Mouse (Mus musculus) heart, embryonic 14.5 days (tissue): ENCODE data around the gene Akap9. TPM values are rescaled to one million over a fixed set of nuclear protein-coding genes. Genes with fewer than 3 reads are reported as not detected.
A peak's percentile ranks its signal among the peaks of the same experiment; 100 is the strongest.

Experiments
- ATAC-seq: fragments of 200-750 bp; cut with Nextera tagmentation; 2 replicates; pipeline ENCODE4 v1.8.0; 2017; ENCODE audit warnings: low read depth, moderate TSS enrichment; ENCODE audit not compliant: insufficient number of reproducible peaks, insufficient read depth, low FRiP score
- H3K27ac ChIP-seq, 2 experiments: fragments of 200-500 bp in 1 of 2; fragments of 300-500 bp in 1 of 2; sonication (generic) in 1 of 2; replicated peaks in 1 of 2; 2 replicates each; pipeline ENCODE4 v1.5.1; 2012 to 2014; ENCODE audit warnings: low read depth in 2 of 2, low read length in 2 of 2, control low read depth in 1 of 2, mild to moderate bottlenecking in 1 of 2, mixed read lengths in 1 of 2; ENCODE audit not compliant: control insufficient read depth in 1 of 2, insufficient read depth in 1 of 2
- H3K27me3 ChIP-seq: fragments of 300-500 bp; sonication (generic); 2 replicates; pipeline ENCODE4 v1.6.1; 2014; ENCODE audit warnings: mild to moderate bottlenecking, low read length, control low read depth; ENCODE audit not compliant: control insufficient read depth, insufficient read depth
- H3K36me3 ChIP-seq: fragments of 300-500 bp; sonication (generic); 2 replicates; pipeline ENCODE4 v1.6.1; 2014; ENCODE audit warnings: mild to moderate bottlenecking, control low read depth, low read length, mixed read lengths; ENCODE audit not compliant: control insufficient read depth, insufficient read depth
- H3K4me1 ChIP-seq, 2 experiments: fragments of 200-500 bp in 1 of 2; fragments of 300-500 bp in 1 of 2; sonication (generic) in 1 of 2; 2 replicates each; pipeline ENCODE4 v1.6.1; 2012 to 2014; ENCODE audit warnings: low read length in 2 of 2, control low read depth in 1 of 2, mixed read lengths in 1 of 2; ENCODE audit not compliant: control insufficient read depth in 2 of 2, insufficient read depth in 2 of 2
- H3K4me2 ChIP-seq: fragments of 300-500 bp; sonication (generic); 2 replicates; pipeline ENCODE4 v1.6.1; 2014; ENCODE audit warnings: mild to moderate bottlenecking, low read length
- H3K4me3 ChIP-seq, 2 experiments: fragments of 200-500 bp in 1 of 2; fragments of 300-500 bp in 1 of 2; sonication (generic) in 1 of 2; 2 replicates each; pipeline ENCODE4 v1.5.1; 2012 to 2014; ENCODE audit warnings: low read length in 2 of 2, mild to moderate bottlenecking in 2 of 2, control low read depth in 1 of 2, low read depth in 1 of 2, moderate library complexity in 1 of 2; ENCODE audit not compliant: control insufficient read depth in 1 of 2, insufficient read depth in 1 of 2
- H3K9ac ChIP-seq: fragments of 300-500 bp; sonication (generic); 2 replicates; pipeline ENCODE4 v1.6.1; 2014; ENCODE audit warnings: mild to moderate bottlenecking, low read length
- H3K9me3 ChIP-seq: fragments of 300-500 bp; sonication (generic); 2 replicates; pipeline ENCODE4 v1.6.1; 2016; ENCODE audit warnings: low read length, control low read depth; ENCODE audit not compliant: control insufficient read depth
- WGBS: fragments of 180-500 bp; shearing (Covaris S2); extraction: QIAGEN DNeasy Blood & Tissue Kit; methylation state at CpG from one replicate; pipeline ENCODE4 v1.1.7; 2014; 5-methylcytosine and 5-hydroxymethylcytosine counted together
- polyA plus RNA-seq: library from polyadenylated mRNA; unstranded; fragments of >200 nt; fragmentation: Nextera tagmentation; extraction: Ambion mirVana; gene quantifications from 2 replicates; pipeline ENCODE4 v1.2.1, GENCODE M21; 2014

Gene Akap9
- polyA plus RNA-seq, 1 experiment from 2014 or later = 104 TPM

DNA sequence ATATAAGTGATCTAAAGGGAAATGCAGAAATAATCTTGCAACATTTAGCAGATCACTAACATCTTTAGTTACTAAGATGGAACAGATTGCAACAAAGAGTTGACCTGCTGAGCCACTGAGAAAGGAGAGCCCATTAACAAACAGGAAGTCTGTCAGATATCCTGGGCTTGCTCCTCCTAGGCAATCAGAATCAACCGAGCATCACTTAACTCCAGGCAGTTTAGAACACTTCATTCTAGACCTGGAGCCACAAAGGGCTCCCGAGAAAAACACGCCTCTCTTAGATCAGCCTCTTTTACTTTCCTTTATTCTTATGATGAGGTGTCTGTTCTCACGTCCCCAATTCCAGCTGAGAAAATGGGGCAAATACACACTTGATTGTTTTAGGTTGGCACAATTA, 1.2 kb upstream of the Akap9 start:
- ATAC-seq = no peak
- WGBS = 58% methylated on average over 4 of the region's 4 CpGs

DNA sequence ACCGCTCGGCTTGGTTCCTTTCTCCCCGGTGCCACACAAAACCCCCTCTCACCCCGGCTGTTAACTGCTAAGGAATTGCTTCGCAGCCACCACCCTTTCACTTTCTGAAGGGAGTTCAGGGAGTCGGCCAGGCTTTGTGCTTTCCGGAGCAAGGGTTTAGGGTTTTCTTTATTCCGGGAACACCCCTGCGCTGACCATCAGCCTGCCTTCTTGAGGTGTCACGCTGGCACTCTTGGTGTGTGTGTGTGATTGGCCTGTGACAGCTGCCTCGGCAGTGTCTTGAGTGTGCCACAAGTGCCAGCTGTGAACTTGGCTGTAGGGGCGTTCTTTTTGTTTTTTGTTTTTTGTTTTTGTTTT, 814 bp downstream of the Akap9 start:
- Histone ChIP-seq H3K4me2 (peak overlapping the region; percentile 80), H3K27ac (peak overlapping the region; percentile 76 to 88), H3K9me3 (no peaks in the 10 kb centered on the region), H3K4me1 (peaks cover 5 to 15% of the 10 kb centered on the region in 2 experiments; a peak in 3 of 4 replicates), H3K4me3 (peak overlapping the region; percentile 82 to 99), H3K27me3 (no peaks in the 10 kb centered on the region), H3K9ac (peak overlapping the region; percentile 98), H3K36me3 (no peaks in the 10 kb centered on the region)
- ATAC-seq = peak; percentile 57; the same call in 1 of the 2 replicates
- 0% methylated on average over 12 of the region's 12 CpGs for WGBS

More for the DNA sequence above, 1.2 kb upstream of the Akap9 start:
- H3K4me1 ChIP-seq = peaks cover 5 to 15% of the 10 kb centered on the region in 2 experiments; a peak in 3 of 4 replicates
- no peaks in the 10 kb centered on the region for H3K36me3 ChIP-seq
- H3K27ac ChIP-seq = no peak overlapping the region
- no peak overlapping the region for H3K9ac ChIP-seq
- no peaks in the 10 kb centered on the region for H3K9me3 ChIP-seq
- H3K4me3 ChIP-seq = no peak overlapping the region
- no peaks in the 10 kb centered on the region for H3K27me3 ChIP-seq
- H3K4me2 ChIP-seq = no peak overlapping the region

DNA sequence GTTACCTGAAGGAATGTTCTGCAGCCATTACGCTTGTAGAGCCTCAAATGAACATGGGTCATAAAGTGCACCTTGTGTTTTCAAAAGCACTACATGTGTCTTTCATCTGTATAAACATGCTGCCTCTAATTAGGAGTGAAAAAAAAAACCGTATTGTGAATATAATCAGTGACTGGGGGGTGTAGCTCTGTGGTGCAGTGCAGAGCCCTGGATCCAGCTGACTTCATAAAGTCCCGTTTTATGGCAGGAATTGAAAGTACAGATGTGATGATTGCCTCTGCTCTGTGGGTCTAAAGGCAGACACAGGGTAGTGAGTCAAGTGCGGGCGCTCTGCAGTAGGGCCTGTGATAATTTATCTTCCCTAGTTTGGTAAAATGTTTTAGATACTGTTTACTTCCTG, 2.9 kb downstream of the Akap9 start:
- no peak overlapping the region for H3K9ac ChIP-seq
- no peaks in the 10 kb centered on the region for H3K27me3 ChIP-seq
- H3K9me3 ChIP-seq = no peaks in the 10 kb centered on the region
- H3K27ac ChIP-seq = no peak overlapping the region
- ATAC-seq = no peak
- H3K4me3 ChIP-seq = no peak overlapping the region
- no peaks in the 10 kb centered on the region for H3K36me3 ChIP-seq
- H3K4me2 ChIP-seq = no peak overlapping the region
- peaks cover 5 to 20% of the 10 kb centered on the region in 2 experiments; a peak in 3 of 4 replicates for H3K4me1 ChIP-seq
- 82% methylated on average over 5 of the region's 5 CpGs for WGBS

DNA sequence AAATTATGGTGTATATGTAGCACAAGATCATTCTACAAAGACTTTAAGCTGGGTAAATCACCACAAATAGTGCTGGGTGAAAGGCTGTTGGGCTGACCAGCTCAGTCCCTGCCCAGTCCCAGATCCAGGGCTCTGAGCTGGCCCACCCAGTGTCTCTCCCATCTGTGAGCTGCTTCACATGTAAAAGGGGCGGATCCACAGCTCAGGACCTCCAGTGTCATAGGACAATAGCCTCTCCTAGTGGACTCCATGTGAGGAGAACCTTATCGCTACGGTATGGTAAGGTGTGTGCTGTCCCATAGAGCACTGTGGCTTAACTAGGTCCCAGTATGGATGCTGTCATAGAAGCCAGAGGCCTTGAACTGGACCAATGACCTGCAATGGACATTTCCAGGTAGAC, 3.8 kb downstream of the Akap9 start:
- no peak overlapping the region for H3K9ac ChIP-seq
- no peak for ATAC-seq
- no peaks in the 10 kb centered on the region for H3K27me3 ChIP-seq
- no peak overlapping the region for H3K27ac ChIP-seq
- peaks cover 7 to 24% of the 10 kb centered on the region in 2 experiments for H3K4me1 ChIP-seq
- H3K4me3 ChIP-seq = no peak overlapping the region
- H3K9me3 ChIP-seq = no peaks in the 10 kb centered on the region
- no peak overlapping the region for H3K4me2 ChIP-seq
- WGBS = 86% methylated on average over 3 of the region's 3 CpGs
- no peaks in the 10 kb centered on the region for H3K36me3 ChIP-seq

DNA sequence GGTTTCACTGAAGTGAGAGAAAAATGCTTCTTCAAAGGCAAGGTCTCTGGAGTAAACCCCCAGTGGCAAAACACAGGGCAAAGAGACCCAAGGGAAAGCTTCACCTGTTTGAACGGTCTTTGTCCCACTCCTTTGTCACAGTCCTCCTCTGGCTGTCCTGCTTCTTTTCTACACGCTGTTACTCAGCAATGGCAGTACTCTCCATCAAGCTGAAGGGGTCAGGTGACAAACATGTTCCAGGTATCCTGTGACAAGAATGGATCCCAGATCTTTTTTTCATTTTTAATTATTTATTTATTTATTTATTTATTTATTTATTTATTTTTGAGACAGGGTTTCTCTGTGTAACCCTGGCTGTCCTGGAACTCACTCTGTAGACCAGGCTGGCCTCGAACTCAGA, 5.7 kb downstream of the Akap9 start:
- no peak for ATAC-seq
- WGBS = 95% methylated on average over 3 of the region's 3 CpGs
- H3K9ac ChIP-seq = no peak overlapping the region

DNA sequence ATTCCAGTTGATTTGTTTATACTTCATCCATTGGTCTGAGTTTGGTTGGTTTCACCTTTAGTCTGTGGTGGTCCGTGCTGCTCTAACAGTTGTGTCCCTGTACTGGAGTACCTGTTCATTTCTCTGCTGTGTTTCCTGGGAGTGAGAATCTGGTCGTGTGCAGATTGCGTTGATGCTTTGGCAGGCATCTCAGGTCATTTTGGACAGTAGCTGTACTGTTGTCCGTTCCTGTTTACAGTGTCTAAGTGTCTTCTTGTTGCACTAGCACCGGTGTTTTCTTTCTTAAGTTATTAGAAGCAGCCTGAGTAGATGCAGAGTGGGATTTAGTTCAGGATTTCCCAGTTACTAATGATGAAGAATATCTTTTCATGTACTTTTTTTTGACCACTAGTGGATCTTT, 7.4 kb downstream of the Akap9 start:
- H3K27me3 ChIP-seq = no peaks in the 10 kb centered on the region
- no peak overlapping the region for H3K4me2 ChIP-seq
- 83% methylated on average over 5 of the region's 5 CpGs for WGBS
- H3K27ac ChIP-seq = no peak overlapping the region
- no peak for ATAC-seq
- H3K9ac ChIP-seq = no peak overlapping the region
- H3K36me3 ChIP-seq = no peaks in the 10 kb centered on the region
- no peak overlapping the region for H3K4me3 ChIP-seq
- no peaks in the 10 kb centered on the region for H3K9me3 ChIP-seq
- H3K4me1 ChIP-seq = peaks cover 16 to 38% of the 10 kb centered on the region in 2 experiments

More for the DNA sequence above, 5.7 kb downstream of the Akap9 start:
- Histone ChIP-seq H3K27ac (no peak overlapping the region), H3K4me3 (no peak overlapping the region), H3K4me1 (peaks cover 12 to 44% of the 10 kb centered on the region in 2 experiments), H3K4me2 (no peak overlapping the region), H3K9me3 (no peaks in the 10 kb centered on the region), H3K36me3 (no peaks in the 10 kb centered on the region), H3K27me3 (no peaks in the 10 kb centered on the region)

DNA sequence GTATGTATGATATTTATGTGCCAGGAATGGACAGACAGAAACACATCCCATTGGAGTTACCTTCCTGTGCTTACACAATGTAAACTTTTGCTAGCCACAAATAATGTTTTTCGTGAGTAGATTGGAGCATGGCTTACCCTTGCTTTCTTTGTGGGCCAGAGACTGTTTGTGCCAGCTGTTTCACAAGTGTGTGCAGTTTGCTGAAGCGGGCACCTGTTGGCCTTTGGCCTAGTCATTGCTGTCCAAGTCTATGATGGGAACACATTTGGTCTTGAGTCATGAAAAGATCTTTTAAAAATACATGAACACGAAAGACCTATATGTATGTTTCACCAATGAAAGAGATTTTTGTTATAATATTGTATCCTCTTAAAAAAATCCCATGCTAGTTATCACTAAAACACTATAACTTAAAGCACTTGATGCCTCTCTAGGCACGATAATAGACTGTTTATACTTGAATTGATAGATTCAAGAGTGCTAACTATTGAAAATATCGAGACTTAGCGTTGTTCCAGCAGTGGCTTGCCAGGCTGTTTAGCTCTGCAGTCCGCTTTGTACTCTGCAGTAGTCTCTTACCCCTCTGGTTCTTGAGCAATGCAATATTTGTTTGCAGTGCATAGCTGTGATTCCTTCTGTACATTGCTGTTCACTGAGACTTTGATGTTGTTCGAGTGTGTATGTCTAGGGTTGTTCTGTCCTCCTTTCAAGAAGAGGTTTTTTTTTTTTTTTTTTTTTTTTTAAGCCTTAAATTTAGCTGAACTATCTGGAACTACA, 8.1 kb downstream of the Akap9 start:
- Histone ChIP-seq H3K9ac (no peak overlapping the region), H3K27ac (no peak overlapping the region), H3K4me2 (no peak overlapping the region), H3K36me3 (no peaks in the 10 kb centered on the region), H3K4me3 (no peak overlapping the region), H3K9me3 (no peaks in the 10 kb centered on the region), H3K4me1 (peaks cover 15 to 37% of the 10 kb centered on the region in 2 experiments), H3K27me3 (no peaks in the 10 kb centered on the region)
- ATAC-seq = no peak
- 74% methylated on average over 8 of the region's 8 CpGs for WGBS

DNA sequence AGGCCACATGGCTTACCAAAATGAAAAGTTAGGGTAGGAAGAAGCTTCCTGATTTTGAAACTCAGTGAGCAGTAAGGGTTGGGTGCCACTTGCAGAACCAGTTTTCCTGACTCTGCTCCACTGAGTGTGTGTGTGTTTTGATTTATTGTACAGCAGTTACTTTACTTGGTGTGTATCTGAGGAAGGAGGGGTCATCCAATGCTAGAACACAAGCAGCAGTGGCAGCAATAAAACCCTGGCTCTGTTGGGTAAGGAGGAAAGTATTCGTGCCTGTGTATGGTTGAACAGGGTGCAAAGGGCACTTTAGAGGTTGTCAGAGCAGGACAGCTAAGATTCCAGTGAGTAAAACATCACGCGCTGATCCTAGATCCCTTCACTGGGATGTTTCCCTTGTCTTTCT, 11.1 kb downstream of the Akap9 start:
- no peaks in the 10 kb centered on the region for H3K36me3 ChIP-seq
- peak overlapping the region; percentile 42 to 71 for H3K27ac ChIP-seq
- peaks cover 15 to 37% of the 10 kb centered on the region in 2 experiments for H3K4me1 ChIP-seq
- H3K9ac ChIP-seq = no peak overlapping the region
- no peak overlapping the region for H3K4me3 ChIP-seq
- 68% methylated on average over 3 of the region's 3 CpGs for WGBS
- H3K4me2 ChIP-seq = peak overlapping the region; percentile 36
- H3K9me3 ChIP-seq = no peaks in the 10 kb centered on the region
- H3K27me3 ChIP-seq = no peaks in the 10 kb centered on the region
- ATAC-seq = no peak
